Mouse (Mus musculus): ENCODE data around the gene Zfp536. TPM values are rescaled to one million over a fixed set of nuclear protein-coding genes. Genes with fewer than 3 reads are reported as not detected.
A peak's percentile ranks its signal among the peaks of the same experiment; 100 is the strongest.

The Zfp536 gene
- total RNA-seq (2021): 10 to 100 TPM; 32.0 to 38.0 TPM

GRCm38 (mm10) chr7:37773312-37773702 is at the start of gene Zfp536:
Zfp536 (minus strand) TSS chr7:37773641.
- intact Hi-C loops (cut with DNase I): loop anchor here (5.0 kb wide), 1 partner anchor 126 kb away; no protein-coding TSS in a partner anchor
- peak in 1 of 2 experiments; percentile 19 for DNase-seq (ENCODE audit: low spot score in 2 of 2)

- DNase-seq (ENCODE audit: low spot score in 2 of 2): no peak
- intact Hi-C loops (cut with DNase I): no loop called here
These were observed 47.3 kb upstream of the Zfp536 start for GRCm38 (mm10) chr7:37820670-37821301.

GRCm38 (mm10) chr7:37818631-37819340 is 45.3 kb upstream of the Zfp536 start:
- no peak for DNase-seq (ENCODE audit: low spot score in 2 of 2)

GRCm38 (mm10) chr7:37816901-37817300 is 43.5 kb upstream of the Zfp536 start:
- DNase-seq (ENCODE audit: low spot score in 2 of 2): no peak
- intact Hi-C loops (cut with DNase I): no loop called here

More at GRCm38 (mm10) chr7:37818631-37819340, 45.3 kb upstream of the Zfp536 start:
- intact Hi-C loops (cut with DNase I): no loop called here

GRCm38 (mm10) chr7:37814844-37815406 is 41.5 kb upstream of the Zfp536 start:
- intact Hi-C loops (cut with DNase I): no loop called here
- peak; percentile 18 to 51 for DNase-seq (ENCODE audit: low spot score in 2 of 2)

- no peak for DNase-seq (ENCODE audit: low spot score in 2 of 2)
- intact Hi-C loops (cut with DNase I): no loop called here
These were observed 40.2 kb upstream of the Zfp536 start for GRCm38 (mm10) chr7:37813676-37814075.

GRCm38 (mm10) chr7:37809908-37810307 is 36.5 kb upstream of the Zfp536 start:
- intact Hi-C loops (cut with DNase I): no loop called here
- DNase-seq (ENCODE audit: low spot score in 2 of 2): peak in 1 of 2 experiments; percentile 57

- intact Hi-C loops (cut with DNase I): no loop called here
These were observed 35.6 kb upstream of the Zfp536 start for GRCm38 (mm10) chr7:37809001-37809400.

GRCm38 (mm10) chr7:37801160-37801559 is 27.7 kb upstream of the Zfp536 start:
- intact Hi-C loops (cut with DNase I): no loop called here
- DNase-seq (ENCODE audit: low spot score in 2 of 2): no peak

More at GRCm38 (mm10) chr7:37809001-37809400, 35.6 kb upstream of the Zfp536 start:
- DNase-seq (ENCODE audit: low spot score in 2 of 2): no peak

GRCm38 (mm10) chr7:37788721-37789120 is 15.3 kb upstream of the Zfp536 start:
- intact Hi-C loops (cut with DNase I): no loop called here

GRCm38 (mm10) chr7:37775502-37775901 is 2.1 kb upstream of the Zfp536 start:
- DNase-seq (ENCODE audit: low spot score in 2 of 2): peak; percentile 33 to 39
- intact Hi-C loops (cut with DNase I): no loop called here

More at GRCm38 (mm10) chr7:37788721-37789120, 15.3 kb upstream of the Zfp536 start:
- no peak for DNase-seq (ENCODE audit: low spot score in 2 of 2)

- intact Hi-C loops (cut with DNase I): loop anchor here (5.0 kb wide), 1 partner anchor 127 kb away; no protein-coding TSS in a partner anchor
- no peak for DNase-seq (ENCODE audit: low spot score in 2 of 2)
These were observed 1.1 kb upstream of the Zfp536 start for GRCm38 (mm10) chr7:37774463-37774970.

- no peak for DNase-seq (ENCODE audit: low spot score in 2 of 2)
- intact Hi-C loops (cut with DNase I): loop anchor here (5.0 kb wide), 1 partner anchor 127 kb away; no protein-coding TSS in a partner anchor
These were observed 465 bp upstream of the Zfp536 start for GRCm38 (mm10) chr7:37773906-37774305.

- intact Hi-C loops (cut with DNase I): loop anchor here (5.0 kb wide), 1 partner anchor 125 kb away; no protein-coding TSS in a partner anchor
These were observed 797 bp downstream of the Zfp536 start for GRCm38 (mm10) chr7:37772376-37773311.

GRCm38 (mm10) chr7:37771491-37772375 is 1.7 kb downstream of the Zfp536 start:
- peak; percentile 14 to 19 for DNase-seq (ENCODE audit: low spot score in 2 of 2)

More at GRCm38 (mm10) chr7:37772376-37773311, 797 bp downstream of the Zfp536 start:
- peak; percentile 33 to 41 for DNase-seq (ENCODE audit: low spot score in 2 of 2)

GRCm38 (mm10) chr7:37770400-37771050 is 2.9 kb downstream of the Zfp536 start:
- intact Hi-C loops (cut with DNase I): loop anchor here (1.0 to 5.0 kb wide), 2 partner anchors 123 to 395 kb away; no protein-coding TSS in a partner anchor
- DNase-seq (ENCODE audit: low spot score in 2 of 2): peak; percentile 65 to 75

More at GRCm38 (mm10) chr7:37771491-37772375, 1.7 kb downstream of the Zfp536 start:
- intact Hi-C loops (cut with DNase I): loop anchor here (5.0 kb wide), 1 partner anchor 124 kb away; no protein-coding TSS in a partner anchor

All from left cerebral cortex, postnatal 25 days (tissue).